Mouse (Mus musculus) bone marrow, adult 2 months (tissue): ENCODE data around the gene Chn2. TPM values are rescaled to one million over a fixed set of nuclear protein-coding genes. Genes with fewer than 3 reads are reported as not detected.

Source experiments
- H3K27ac ChIP-seq: fragments of 200-500 bp; 2 replicates; pipeline ENCODE4 v1.5.1; 2012; ENCODE audit warnings: low read depth, mild to moderate bottlenecking, control low read depth, inconsistent platforms, low read length; ENCODE audit not compliant: control insufficient read depth, poor library complexity, insufficient read depth
- H3K4me1 ChIP-seq: fragments of 200-500 bp; 2 replicates; pipeline ENCODE4 v1.6.1; 2011; ENCODE audit warnings: low read length; ENCODE audit not compliant: control insufficient read depth, insufficient read depth
- H3K4me3 ChIP-seq: fragments of 200-500 bp; replicated peaks from 2 replicates; pipeline ENCODE3; 2011; ENCODE audit warnings: mild to moderate bottlenecking, low read depth, low read length, control low read depth; ENCODE audit not compliant: control insufficient read depth
- CTCF ChIP-seq: fragments of 200-500 bp; IDR thresholded peaks from 2 replicates; pipeline ENCODE4 v1.5.1; 2011; ENCODE audit warnings: low read length, control low read depth; ENCODE audit not compliant: control insufficient read depth, insufficient read depth
- POLR2A ChIP-seq: fragments of 200-500 bp; IDR thresholded peaks from 2 replicates; pipeline ENCODE4 v1.6.1; 2011; ENCODE audit warnings: low read depth, mild to moderate bottlenecking, control low read depth, low read length, borderline replicate concordance; ENCODE audit not compliant: control insufficient read depth
- WGBS: fragments of 180-500 bp; shearing (Covaris S2); methylation state at CpG from one replicate; pipeline ENCODE4 v1.1.7; 2018; 5-methylcytosine and 5-hydroxymethylcytosine counted together
- polyA plus RNA-seq: library from polyadenylated mRNA; stranded (reverse); fragments of >200 nt; gene quantifications from 2 replicates; pipeline ENCODE4 v1.2.4, GENCODE M21; 2011; ENCODE audit warnings: low replicate concordance; ENCODE audit not compliant: missing spikeins, insufficient read depth, insufficient read length

The Chn2 gene
- polyA plus RNA-seq: 3.2 and 7.3 TPM in 2 replicates

DNA sequence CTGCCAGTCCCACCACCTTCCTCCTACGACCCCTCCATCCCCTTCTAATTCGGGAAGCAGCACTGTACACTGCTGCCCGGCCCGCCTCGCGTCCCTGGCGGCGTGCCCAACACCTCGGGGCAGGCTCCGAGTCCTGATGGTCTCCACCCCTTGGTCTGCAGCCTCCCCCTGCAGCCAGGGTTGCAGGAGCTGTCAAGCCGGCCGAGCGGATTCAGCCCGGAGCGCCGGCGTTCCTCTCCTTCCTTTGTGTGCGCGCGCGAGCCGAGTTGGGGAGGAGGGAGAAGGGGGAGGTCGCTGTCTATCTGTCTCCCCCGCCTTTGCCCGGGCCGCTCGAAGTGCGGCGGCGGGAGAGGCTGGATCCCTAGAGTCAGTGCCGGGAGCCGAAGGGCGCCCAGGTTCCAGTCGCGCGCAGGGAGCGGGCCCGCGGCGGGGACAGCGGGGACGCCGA lies at the start of gene Chn2:
Gene Chn2 (plus strand): TSS at position 198 of the 448 bp plus-strand sequence.
- H3K27ac ChIP-seq: peak within 1 kb of the TSS; percentile 58; the same call in 1 of the 2 replicates
- TF ChIP-seq CTCF (no peak), POLR2A (no peak)
- no peaks in the 10 kb centered on the region for H3K4me1 ChIP-seq
- H3K4me3 ChIP-seq: peak within 1 kb of the TSS; percentile 72
- WGBS: under 1% methylated on average over 42 of the region's 43 CpGs

DNA sequence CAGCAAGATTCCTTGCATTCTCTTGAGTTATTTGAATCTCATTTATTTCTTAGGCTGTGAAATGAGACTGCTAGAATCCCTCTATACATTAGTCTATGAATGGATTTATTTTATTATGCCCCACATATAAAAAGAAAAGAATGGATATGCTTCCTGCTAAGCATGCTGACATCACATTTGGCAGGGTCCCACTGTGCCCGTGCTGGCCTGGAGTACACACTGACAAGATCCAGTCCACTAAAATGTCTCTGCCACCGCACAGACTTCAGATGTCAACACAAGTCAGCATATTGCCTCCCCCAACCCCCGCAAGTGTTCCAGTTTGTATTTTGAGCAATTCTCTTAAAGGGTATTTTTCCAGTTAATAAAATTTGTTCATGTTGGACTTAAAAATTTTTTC lies 47.0 kb upstream of the Chn2 start:
- no peak overlapping the region for H3K27ac ChIP-seq
- WGBS: 74% methylated on average over 3 of the region's 3 CpGs
- no peak overlapping the region for H3K4me3 ChIP-seq
- H3K4me1 ChIP-seq: 0 out of 2 replicates have a peak, but pooled peaks cover 1% of the 10 kb centered on the region
- TF ChIP-seq POLR2A (no peak), CTCF (no peak)

DNA sequence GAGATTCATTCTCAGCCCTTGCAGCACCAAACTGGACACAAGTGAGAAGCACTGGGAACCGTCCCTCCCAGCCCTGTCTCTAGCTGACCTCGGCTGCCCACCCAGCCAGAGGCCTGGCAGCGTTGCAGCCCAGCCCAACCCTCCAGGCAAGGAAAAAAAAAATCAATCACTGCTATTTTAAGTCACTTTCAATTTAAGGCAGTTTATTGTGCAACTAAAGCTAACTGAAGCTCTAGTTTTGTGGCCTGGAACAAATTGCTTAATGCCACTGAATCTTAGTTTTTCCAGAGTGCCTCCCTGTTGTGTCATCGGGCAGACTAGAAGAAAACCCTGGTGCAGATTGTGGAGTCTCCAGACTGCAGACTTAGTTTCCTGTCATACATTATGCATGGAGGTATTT lies 43.8 kb upstream of the Chn2 start:
- H3K4me1 ChIP-seq: 0 out of 2 replicates have a peak, but pooled peaks cover 1% of the 10 kb centered on the region
- H3K4me3 ChIP-seq: no peak overlapping the region
- TF ChIP-seq POLR2A (no peak), CTCF (no peak)
- no peak overlapping the region for H3K27ac ChIP-seq
- 34% methylated on average over 4 of the region's 4 CpGs for WGBS

DNA sequence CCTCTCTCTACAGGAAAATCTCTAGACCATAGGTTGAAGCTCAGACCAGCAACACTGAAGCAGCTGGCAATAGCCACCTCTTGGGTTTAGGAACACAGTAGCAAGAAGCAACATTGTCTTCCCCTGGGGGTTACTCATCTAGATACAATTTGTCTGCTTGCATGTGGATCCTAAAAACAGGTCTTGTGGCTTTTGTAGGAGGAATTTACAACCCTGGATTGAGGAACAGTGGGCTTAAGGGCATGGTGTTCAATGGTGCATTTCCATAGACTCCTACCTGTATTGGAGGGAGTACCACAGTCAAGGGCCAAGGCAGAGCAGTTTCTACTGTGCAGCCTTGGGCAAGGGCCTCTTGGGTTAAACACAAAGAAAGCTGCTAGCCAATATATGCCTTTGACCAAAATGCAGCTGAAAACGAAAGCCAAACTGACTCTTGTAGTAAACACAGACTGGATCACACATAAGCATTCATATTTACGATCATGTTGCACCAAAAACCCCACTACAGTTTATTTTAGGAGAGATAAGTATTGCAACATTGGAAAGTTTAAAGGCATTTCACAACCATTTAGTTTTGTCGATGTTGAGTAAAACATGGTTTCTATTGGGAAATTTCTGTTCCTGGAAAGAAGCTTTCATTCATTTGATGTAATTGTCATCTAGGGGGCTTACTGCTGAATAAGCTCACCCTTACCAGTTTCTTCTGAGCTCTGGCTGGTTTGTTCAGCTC lies 43.0 kb upstream of the Chn2 start:
- Histone ChIP-seq H3K4me3 (no peak overlapping the region), H3K27ac (no peak overlapping the region), H3K4me1 (0 out of 2 replicates have a peak, but pooled peaks cover 1% of the 10 kb centered on the region)
- no peak for TF ChIP-seq CTCF
- no peak for TF ChIP-seq POLR2A
- 35% methylated on average over 3 of the region's 3 CpGs for WGBS

DNA sequence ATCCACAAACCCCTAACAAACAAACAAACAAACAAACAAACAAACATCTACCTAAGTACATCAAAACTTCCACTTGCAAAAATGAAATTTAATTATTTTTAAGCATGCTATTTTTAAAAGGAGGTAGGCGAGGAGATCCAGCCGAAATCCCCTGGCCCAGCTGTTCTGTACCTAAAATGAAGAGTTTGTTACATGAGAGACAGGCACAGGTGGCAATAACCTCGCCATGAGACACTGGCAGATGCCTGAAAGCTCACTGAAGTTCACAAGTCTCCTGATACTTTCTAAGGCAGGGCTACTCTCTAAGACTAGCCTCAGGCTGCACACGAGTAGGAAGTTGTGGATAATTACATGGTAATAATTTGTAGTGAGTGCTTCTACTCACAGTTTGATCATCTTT lies 34.1 kb upstream of the Chn2 start:
- Histone ChIP-seq H3K4me1 (no peaks in the 10 kb centered on the region), H3K27ac (no peak overlapping the region), H3K4me3 (no peak overlapping the region)
- 65% methylated on average over 4 of the region's 4 CpGs for WGBS
- no peak for TF ChIP-seq CTCF
- TF ChIP-seq POLR2A: no peak

DNA sequence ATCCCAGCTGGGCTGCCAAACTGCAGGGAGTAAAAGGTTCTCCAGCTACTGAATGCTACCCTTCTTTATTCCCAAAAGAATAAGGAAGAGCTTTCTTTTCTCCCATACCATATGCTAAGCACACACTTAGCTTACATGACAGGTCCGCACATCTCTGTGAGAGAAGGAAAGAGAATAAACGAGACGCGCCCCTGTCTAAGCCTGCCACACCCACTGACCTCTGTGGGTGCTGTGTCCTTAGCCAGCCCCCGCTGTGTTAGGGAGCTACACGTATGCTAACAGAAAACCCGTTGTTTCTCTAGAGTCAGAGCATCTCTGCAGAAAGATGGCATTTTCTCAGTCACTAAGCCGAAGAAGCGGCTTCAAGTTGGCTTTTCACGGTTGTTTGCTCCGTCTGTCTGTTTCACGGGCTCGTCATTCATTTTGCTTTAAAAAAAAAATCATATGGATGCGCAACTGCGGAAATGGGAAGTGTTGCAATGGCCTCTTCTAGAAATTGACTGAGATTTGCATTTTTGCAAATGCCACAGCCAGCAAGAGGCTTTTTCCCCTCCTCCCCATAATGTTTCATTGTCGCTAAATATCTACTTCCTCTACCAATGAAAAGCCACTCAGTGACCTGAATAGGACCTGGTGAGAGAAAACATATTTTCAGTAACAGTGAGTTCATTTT lies 30.8 kb upstream of the Chn2 start:
- H3K4me3 ChIP-seq: no peak overlapping the region

DNA sequence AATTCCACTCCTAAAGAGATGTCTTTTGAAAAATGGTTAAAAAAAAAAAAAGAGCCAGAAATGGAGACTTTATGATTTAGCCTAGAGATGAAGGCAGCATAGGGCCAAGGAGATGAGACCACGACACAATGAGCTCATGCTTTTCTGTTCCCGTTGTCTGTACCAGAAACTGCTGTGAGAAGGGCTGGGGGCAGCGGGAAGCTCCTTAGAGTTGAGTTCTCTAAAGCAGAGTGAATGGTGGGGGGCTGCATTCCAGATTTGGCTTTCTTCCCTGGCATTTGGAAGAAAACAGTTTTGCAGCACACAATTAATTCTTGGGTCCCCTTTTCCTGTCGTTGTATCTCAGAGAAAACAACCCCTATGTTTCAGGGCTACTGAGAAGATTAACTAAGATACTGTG lies 30.1 kb upstream of the Chn2 start:
- TF ChIP-seq POLR2A: no peak
- TF ChIP-seq CTCF: no peak
- Histone ChIP-seq H3K4me3 (no peak overlapping the region), H3K27ac (no peak overlapping the region), H3K4me1 (no peaks in the 10 kb centered on the region)
- WGBS: 73% methylated on average over 4 of the region's 4 CpGs

More for the DNA sequence above, 30.8 kb upstream of the Chn2 start:
- 60% methylated on average over 16 of the region's 16 CpGs for WGBS
- Histone ChIP-seq H3K4me1 (no peaks in the 10 kb centered on the region), H3K27ac (no peak overlapping the region)
- TF ChIP-seq POLR2A (no peak), CTCF (no peak)

DNA sequence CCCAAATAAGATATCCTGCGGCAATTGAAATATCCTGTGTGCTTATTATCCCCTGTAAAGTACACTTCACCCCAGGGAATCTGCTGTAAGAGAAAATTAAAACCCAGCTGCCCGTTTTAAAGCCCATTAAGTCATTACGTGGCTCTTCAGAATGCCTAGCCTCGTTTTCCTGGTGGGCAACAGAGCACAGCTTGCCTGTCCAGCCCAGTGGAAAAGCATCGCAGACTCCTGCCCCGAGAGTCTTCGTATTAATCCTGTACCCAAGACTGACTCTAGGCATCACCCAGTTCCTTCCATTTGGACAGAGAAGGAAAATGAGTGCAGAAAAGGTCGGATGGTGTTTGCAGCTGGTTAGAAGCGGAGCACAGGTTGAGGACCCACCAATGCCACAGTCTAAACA lies 29.0 kb upstream of the Chn2 start:
- H3K4me3 ChIP-seq: no peak overlapping the region
- H3K4me1 ChIP-seq: no peaks in the 10 kb centered on the region
- 82% methylated on average over 9 of the region's 9 CpGs for WGBS
- no peak for TF ChIP-seq CTCF
- no peak for TF ChIP-seq POLR2A
- H3K27ac ChIP-seq: no peak overlapping the region
